In genomic region chr9:86330591-86330990, GRCm38 (mm10) we compare ENCODE assay signal across 16 mouse cellular contexts.
"Had no signal": no experiment of that assay in that cellular context is flagged by ENCODE, and none has a peak within 500 bp of the region (broad histone marks: within the 10 kb centered on the region; RNA-seq: fewer than 3 reads in every experiment).

No protein-coding gene starts in this region.

- ATAC-seq: intestine, embryonic 16.5 days; liver, embryonic 12.5 days had no signal

- H3K9me3 ChIP-seq: kidney, embryonic 15.5 days; limb, embryonic 15.5 days; liver, embryonic 12.5 days; neural tube, embryonic 13.5 days had no signal

- DNase-seq: kidney, adult 2 months; kidney, postnatal 25 days; layer of hippocampus, adult 9-11 months; layer of hippocampus, postnatal 36 days; lung, embryonic 14.5 days; lung, postnatal 14 days; right cerebral cortex, adult 18-20 months; right cerebral cortex, postnatal 25 days; thymus, postnatal 36 days had no signal

- H3K27me3 ChIP-seq: kidney, embryonic 15.5 days; limb, embryonic 15.5 days; liver, embryonic 12.5 days; megakaryocyte, embryonic 14.5 days; neural tube, embryonic 13.5 days had no signal

- H3K4me3 ChIP-seq: kidney, embryonic 15.5 days; limb, embryonic 15.5 days; liver, embryonic 12.5 days; megakaryocyte, embryonic 14.5 days; neural tube, embryonic 13.5 days had no signal

- H3K4me1 ChIP-seq: liver, embryonic 12.5 days; megakaryocyte, embryonic 14.5 days; neural tube, embryonic 13.5 days had no signal

- H3K27ac ChIP-seq: kidney, embryonic 15.5 days; limb, embryonic 15.5 days; liver, embryonic 12.5 days; macrophage; neural tube, embryonic 13.5 days had no signal

- H3K36me3 ChIP-seq: kidney, embryonic 15.5 days; limb, embryonic 15.5 days; liver, embryonic 12.5 days; neural tube, embryonic 13.5 days had no signal

- H3K9ac ChIP-seq: kidney, embryonic 15.5 days; limb, embryonic 15.5 days; liver, embryonic 12.5 days; lung, embryonic 14.5 days; neural tube, embryonic 13.5 days had no signal

- H3K4me2 ChIP-seq: kidney, embryonic 15.5 days; limb, embryonic 15.5 days; liver, embryonic 12.5 days; lung, embryonic 14.5 days; neural tube, embryonic 13.5 days had no signal
